Mouse (Mus musculus): ENCODE data around the gene Rpgr. TPM values are rescaled to one million over a fixed set of nuclear protein-coding genes. Genes with fewer than 3 reads are reported as not detected.

Rpgr gene
- polyA plus RNA-seq, 1 experiment from 2014 or later = 3.3 TPM

DNA sequence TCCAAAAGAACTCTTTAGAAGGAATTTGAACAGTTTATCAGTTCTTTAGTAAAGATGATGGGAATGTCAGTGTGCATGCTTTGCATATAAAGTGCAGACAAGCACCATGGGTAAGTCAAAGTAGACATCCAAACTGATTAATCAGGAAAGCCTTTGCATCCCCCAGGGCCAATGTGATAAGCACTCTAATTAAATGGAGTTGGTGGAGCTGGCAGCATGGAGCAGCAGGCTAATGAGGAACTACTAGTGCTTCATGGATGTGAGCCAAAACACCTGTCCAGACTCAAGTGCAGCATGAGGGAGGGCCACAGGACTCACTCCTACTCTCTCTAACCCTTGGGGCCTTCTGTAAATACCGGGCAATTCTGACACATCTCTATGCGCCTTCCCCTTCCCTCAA, 145.2 kb downstream of the Rpgr start:
- 55% methylated on average over 2 of the region's 2 CpGs for WGBS (ENCODE audit: insufficient replicate concordance)
- no peak overlapping the region for H3K9ac ChIP-seq
- H3K27ac ChIP-seq = no peak overlapping the region
- no peak for ATAC-seq (ENCODE audit: low read depth)
- H3K4me2 ChIP-seq = no peak overlapping the region
- H3K4me1 ChIP-seq (replicated peaks) = no peaks in the 10 kb centered on the region
- no peaks in the 10 kb centered on the region for H3K27me3 ChIP-seq
- no peak overlapping the region for H3K4me3 ChIP-seq (replicated peaks)
- no peaks in the 10 kb centered on the region for H3K36me3 ChIP-seq
- DNase-seq = no peak
- H3K9me3 ChIP-seq (replicated peaks) = no peaks in the 10 kb centered on the region

GRCm38 (mm10) chrX:10070689-10071088, 146.0 kb downstream of the Rpgr start:
- no peaks in the 10 kb centered on the region for H3K4me1 ChIP-seq (replicated peaks)
- no peaks in the 10 kb centered on the region for H3K36me3 ChIP-seq
- DNase-seq = no peak
- WGBS (ENCODE audit: insufficient replicate concordance) = 16% methylated on average over 6 of the region's 6 CpGs
- H3K4me2 ChIP-seq = no peak overlapping the region
- no peaks in the 10 kb centered on the region for H3K27me3 ChIP-seq
- H3K9me3 ChIP-seq (replicated peaks) = no peaks in the 10 kb centered on the region
- no peak for ATAC-seq (ENCODE audit: low read depth)
- no peak overlapping the region for H3K27ac ChIP-seq
- no peak overlapping the region for H3K4me3 ChIP-seq (replicated peaks)
- H3K9ac ChIP-seq = no peak overlapping the region

- H3K27ac ChIP-seq = no peak overlapping the region
- H3K4me3 ChIP-seq (replicated peaks) = no peak overlapping the region
- no peaks in the 10 kb centered on the region for H3K4me1 ChIP-seq (replicated peaks)
- ATAC-seq (ENCODE audit: low read depth) (no peak), DNase-seq (no peak)
- no peaks in the 10 kb centered on the region for H3K36me3 ChIP-seq
- H3K9ac ChIP-seq = no peak overlapping the region
- no peaks in the 10 kb centered on the region for H3K27me3 ChIP-seq
- no peaks in the 10 kb centered on the region for H3K9me3 ChIP-seq (replicated peaks)
- 56% methylated on average over 4 of the region's 4 CpGs for WGBS (ENCODE audit: insufficient replicate concordance)
- no peak overlapping the region for H3K4me2 ChIP-seq
These were observed 147.3 kb downstream of the Rpgr start for GRCm38 (mm10) chrX:10069405-10069804.

- Histone ChIP-seq H3K9ac (no peak overlapping the region), H3K27ac (no peak overlapping the region), H3K4me1 (replicated peaks) (no peaks in the 10 kb centered on the region), H3K27me3 (no peaks in the 10 kb centered on the region), H3K36me3 (no peaks in the 10 kb centered on the region), H3K4me2 (no peak overlapping the region), H3K4me3 (replicated peaks) (no peak overlapping the region), H3K9me3 (replicated peaks) (no peaks in the 10 kb centered on the region)
- WGBS (ENCODE audit: insufficient replicate concordance) = 32% methylated on average over 1 of the region's 1 CpGs
- DNase-seq (no peak), ATAC-seq (ENCODE audit: low read depth) (no peak)
These were observed 152.9 kb downstream of the Rpgr start for GRCm38 (mm10) chrX:10063781-10064180.

DNA sequence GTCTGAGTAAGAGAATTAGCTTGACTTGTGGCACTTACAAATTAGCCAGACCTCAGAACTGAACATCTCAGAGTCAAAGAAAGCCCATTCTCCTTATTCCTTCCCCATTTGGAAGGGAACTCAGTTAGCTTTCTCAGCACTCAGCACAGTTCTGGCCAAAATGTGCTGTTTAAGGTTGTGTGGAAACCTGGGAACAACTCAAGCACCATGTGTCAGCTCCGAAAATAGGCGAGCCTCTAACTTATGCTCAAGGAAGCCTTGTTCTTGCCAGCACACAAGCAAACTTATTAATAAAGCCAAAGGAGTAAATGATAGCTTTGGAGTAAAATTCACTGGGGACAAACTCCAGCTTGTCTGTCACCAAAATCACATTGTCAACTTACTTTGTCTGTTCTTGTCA, 153.4 kb downstream of the Rpgr start:
- H3K4me3 ChIP-seq (replicated peaks) = no peak overlapping the region
- H3K36me3 ChIP-seq = no peaks in the 10 kb centered on the region
- no peaks in the 10 kb centered on the region for H3K4me1 ChIP-seq (replicated peaks)
- DNase-seq (no peak), ATAC-seq (ENCODE audit: low read depth) (no peak)
- no peaks in the 10 kb centered on the region for H3K9me3 ChIP-seq (replicated peaks)
- H3K27me3 ChIP-seq = no peaks in the 10 kb centered on the region
- WGBS (ENCODE audit: insufficient replicate concordance) = 47% methylated on average over 2 of the region's 2 CpGs
- H3K4me2 ChIP-seq = no peak overlapping the region
- no peak overlapping the region for H3K27ac ChIP-seq
- H3K9ac ChIP-seq = no peak overlapping the region

GRCm38 (mm10) chrX:10062201-10062600, 154.5 kb downstream of the Rpgr start:
- Histone ChIP-seq H3K9ac (no peak overlapping the region), H3K36me3 (no peaks in the 10 kb centered on the region), H3K27me3 (no peaks in the 10 kb centered on the region), H3K4me1 (replicated peaks) (no peaks in the 10 kb centered on the region), H3K27ac (no peak overlapping the region), H3K9me3 (replicated peaks) (no peaks in the 10 kb centered on the region), H3K4me3 (replicated peaks) (no peak overlapping the region), H3K4me2 (no peak overlapping the region)
- 63% methylated on average over 4 of the region's 4 CpGs for WGBS (ENCODE audit: insufficient replicate concordance)
- ATAC-seq (ENCODE audit: low read depth) (no peak), DNase-seq (no peak)

- ATAC-seq (ENCODE audit: low read depth) = no peak
These were observed 182.1 kb downstream of the Rpgr start for GRCm38 (mm10) chrX:10034666-10035065.

More at GRCm38 (mm10) chrX:10034666-10035065, 182.1 kb downstream of the Rpgr start:
- Histone ChIP-seq H3K9ac (no peak overlapping the region), H3K4me3 (replicated peaks) (no peak overlapping the region), H3K36me3 (no peaks in the 10 kb centered on the region), H3K27ac (no peak overlapping the region), H3K4me2 (no peak overlapping the region), H3K27me3 (no peaks in the 10 kb centered on the region), H3K9me3 (replicated peaks) (no peaks in the 10 kb centered on the region), H3K4me1 (replicated peaks) (no peaks in the 10 kb centered on the region)
- DNase-seq = no peak

Other genes starting within 250 kb of the Rpgr start
- 1.0 and 1.3 TPM in 2 replicates for gene Srpx, start 99.2 kb downstream of the Rpgr start, polyA plus RNA-seq (2015; fragmentation: Nextera tagmentation; extraction: Ambion mirVana)
- 28.9 and 36.8 TPM in 2 replicates for gene Otc, start 35.4 kb upstream of the Rpgr start, polyA plus RNA-seq (2015; fragmentation: Nextera tagmentation; extraction: Ambion mirVana)